8 mouse cellular contexts compared by ENCODE assay signal in the genomic region with DNA sequence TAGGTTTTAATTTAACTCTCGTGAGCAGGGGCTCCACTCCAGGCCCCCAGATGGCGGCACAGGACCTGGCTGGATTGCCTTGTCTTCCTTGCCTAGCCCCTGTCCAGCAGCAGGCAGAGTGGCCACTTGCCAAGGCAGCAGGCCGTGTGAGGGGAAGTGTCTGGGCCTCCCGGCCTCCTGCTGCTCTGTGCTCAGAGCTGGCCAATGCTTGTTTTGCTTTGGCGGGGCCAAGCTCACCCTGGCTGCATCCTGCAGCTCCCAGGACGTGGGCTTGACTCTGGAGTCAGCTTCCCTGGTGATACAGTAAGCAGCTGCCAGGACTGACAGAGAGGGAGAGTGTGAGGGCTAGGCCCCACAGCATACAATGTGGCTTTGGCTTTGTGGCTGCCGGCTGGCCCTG. TPM values are rescaled to one million over a fixed set of nuclear protein-coding genes. Genes with fewer than 3 reads are reported as not detected.
DNase-seq lines count a peak whose midpoint lies in the region; ATAC-seq and TF ChIP-seq lines count a peak whose summit lies in the region.

No protein-coding gene starts in this region.

- H3K27ac ChIP-seq in cerebellum, adult 2 months (ENCODE audit: insufficient read depth, low read length): no peak overlapping the region
- H3K27ac ChIP-seq in forebrain, postnatal 0 days (ENCODE audit: low read depth, low read length): no peak overlapping the region
- no peak overlapping the region for H3K27ac ChIP-seq in liver, embryonic 14.5 days
- H3K27ac ChIP-seq in neural tube, embryonic 15.5 days (replicated peaks): peak overlapping the region; percentile 48

- no peaks in the 10 kb centered on the region for H3K36me3 ChIP-seq in G1E (replicated peaks)
- no peaks in the 10 kb centered on the region for H3K36me3 ChIP-seq in forebrain, postnatal 0 days (ENCODE audit: insufficient read depth)
- H3K36me3 ChIP-seq in liver, embryonic 14.5 days (replicated peaks; ENCODE audit: control insufficient read depth, insufficient read depth, low read depth): no peaks in the 10 kb centered on the region
- no peaks in the 10 kb centered on the region for H3K36me3 ChIP-seq in neural tube, embryonic 15.5 days

- H3K4me1 ChIP-seq in G1E (ENCODE audit: insufficient read depth, low read depth, low read length): peaks cover 79% of the 10 kb centered on the region
- peaks cover 19% of the 10 kb centered on the region for H3K4me1 ChIP-seq in cerebellum, adult 2 months (ENCODE audit: control insufficient read depth, insufficient read depth, low read length)
- H3K4me1 ChIP-seq in forebrain, postnatal 0 days (ENCODE audit: insufficient read depth): peaks cover 8% of the 10 kb centered on the region
- peaks cover 27 to 53% of the 10 kb centered on the region in 2 experiments for H3K4me1 ChIP-seq in liver, embryonic 14.5 days (replicated peaks; ENCODE audit: control insufficient read depth in 2 of 2, insufficient read depth in 2 of 2, low read length in 1 of 2)
- H3K4me1 ChIP-seq in neural tube, embryonic 15.5 days: peaks cover 62% of the 10 kb centered on the region

- DNase-seq in G1E (ENCODE audit: low spot score): no peak
- peak; percentile 79 to 85 for DNase-seq in cerebellum, adult 2 months
- DNase-seq in forebrain, postnatal 0 days: peak; percentile 72
- peak; percentile 91 to 93 for DNase-seq in heart, postnatal 14 days
- peak; percentile 91 to 93 for DNase-seq in kidney, postnatal 4 days
- DNase-seq in liver, embryonic 14.5 days (ENCODE audit: low read depth in 3 of 3, low spot score in 3 of 3): no peak
- DNase-seq in natural killer cell, adult 2 months (ENCODE audit: low spot score in 2 of 2): no peak

- H3K27me3 ChIP-seq in G1E (ENCODE audit: insufficient read depth, low read length): peaks cover 36% of the 10 kb centered on the region
- no peaks in the 10 kb centered on the region for H3K27me3 ChIP-seq in cerebellum, adult 2 months (ENCODE audit: control insufficient read depth, insufficient read depth, low read length)
- H3K27me3 ChIP-seq in forebrain, postnatal 0 days (ENCODE audit: insufficient read depth, low read length): no peaks in the 10 kb centered on the region
- H3K27me3 ChIP-seq in liver, embryonic 14.5 days (ENCODE audit: control insufficient read depth, insufficient read depth, low read length): no peaks in the 10 kb centered on the region
- no peaks in the 10 kb centered on the region for H3K27me3 ChIP-seq in neural tube, embryonic 15.5 days (replicated peaks)

- intact Hi-C loops in heart, postnatal 14 days (cut with DNase I): loop anchor here (2.0 to 5.0 kb wide), 2 partner anchors 65 to 147 kb away; no protein-coding TSS in a partner anchor

- 3% methylated on average over 7 of the region's 7 CpGs for WGBS in cerebellum, adult 2 months
- WGBS in forebrain, postnatal 0 days: 10% methylated on average over 7 of the region's 7 CpGs
- WGBS in liver, embryonic 14.5 days (ENCODE audit: insufficient replicate concordance): 48% methylated on average over 7 of the region's 7 CpGs
- WGBS in neural tube, embryonic 15.5 days: 13% methylated on average over 7 of the region's 7 CpGs

- H3K4me3 ChIP-seq in G1E (ENCODE audit: low read depth, low read length): peak overlapping the region; percentile 38; the same call in 1 of the 2 replicates
- no peak overlapping the region for H3K4me3 ChIP-seq in cerebellum, adult 2 months (replicated peaks; ENCODE audit: insufficient read depth, low read depth, low read length)
- no peak overlapping the region for H3K4me3 ChIP-seq in forebrain, postnatal 0 days (ENCODE audit: low read depth, low read length)
- H3K4me3 ChIP-seq in liver, embryonic 14.5 days (ENCODE audit: insufficient read depth in 1 of 2, low read depth in 2 of 2, low read length in 2 of 2): no peak overlapping the region
- H3K4me3 ChIP-seq in neural tube, embryonic 15.5 days (replicated peaks): no peak overlapping the region

- no peak for TF ChIP-seq POLR2A in cerebellum, adult 2 months (IDR thresholded peaks at IDR 0.05; ENCODE audit: borderline replicate concordance, insufficient read depth, low read length)

- no peak overlapping the region for H3K9ac ChIP-seq in forebrain, postnatal 0 days
- no peak overlapping the region for H3K9ac ChIP-seq in liver, embryonic 14.5 days (replicated peaks)
- H3K9ac ChIP-seq in neural tube, embryonic 15.5 days (replicated peaks): peak overlapping the region; percentile 20; the same call in 1 of the 2 replicates

- no peak overlapping the region for H3K4me2 ChIP-seq in forebrain, postnatal 0 days (ENCODE audit: low read depth)
- H3K4me2 ChIP-seq in liver, embryonic 14.5 days (ENCODE audit: low read depth): no peak overlapping the region
- H3K4me2 ChIP-seq in neural tube, embryonic 15.5 days: 0 out of 2 replicates have a peak overlapping the region, but pooled peaks have one; percentile 22

- no peaks in the 10 kb centered on the region for H3K9me3 ChIP-seq in G1E (replicated peaks)
- no peaks in the 10 kb centered on the region for H3K9me3 ChIP-seq in forebrain, postnatal 0 days (ENCODE audit: low read length)
- no peaks in the 10 kb centered on the region for H3K9me3 ChIP-seq in liver, embryonic 14.5 days (ENCODE audit: control insufficient read depth, low read length)
- H3K9me3 ChIP-seq in neural tube, embryonic 15.5 days (replicated peaks): no peaks in the 10 kb centered on the region

- TF ChIP-seq CTCF in G1E (IDR thresholded peaks at IDR 0.05; ENCODE audit: low read depth, low read length): no peak
- TF ChIP-seq CTCF in cerebellum, adult 2 months (IDR thresholded peaks at IDR 0.05; ENCODE audit: borderline replicate concordance, insufficient read depth, low read depth, low read length): no peak; the same call in 1 of the 2 replicates
- peak; percentile 29; the same call in 1 of the 2 replicates for TF ChIP-seq CTCF in forebrain, postnatal 0 days (IDR thresholded peaks at IDR 0.05; ENCODE audit: low read depth)
- peak; percentile 24; the same call in 1 of the 2 replicates for TF ChIP-seq CTCF in liver, embryonic 14.5 days (IDR thresholded peaks at IDR 0.05; ENCODE audit: low read depth)

- no peak for ATAC-seq in G1E (ENCODE audit: extremely low read depth, insufficient number of reproducible peaks, low FRiP score, poor library complexity, severe bottlenecking)
- ATAC-seq in forebrain, postnatal 0 days: peak; percentile 90
- ATAC-seq in liver, embryonic 14.5 days (ENCODE audit: insufficient read depth): no peak
- ATAC-seq in neural tube, embryonic 15.5 days (ENCODE audit: low FRiP score): peak; percentile 74

- TF ChIP-seq EP300 in liver, embryonic 14.5 days (IDR thresholded peaks at IDR 0.05; ENCODE audit: low read depth): no peak

RNA-seq across cellular contexts. Expression of gene Rxra, which starts 23.3 kb away (rescaled TPM):
- not detected in 2 replicates for total RNA-seq in G1E (2014; fragmentation: Nextera tagmentation)
- total RNA-seq in G1E (2017): 0.05 and 0.06 TPM in 2 replicates
- 0.03 TPM in 1 of 2 replicates, not detected in the other for polyA plus RNA-seq in G1E (2012)
- 14.9 and 17.5 TPM in 2 replicates for polyA plus RNA-seq in cerebellum, adult 2 months (2012; rRNA removed)
- total RNA-seq in forebrain, postnatal 0 days (2014; rRNA removed): 9.4 and 19.3 TPM in 2 replicates
- polyA plus RNA-seq in forebrain, postnatal 0 days (2015; fragmentation: Nextera tagmentation; extraction: Ambion mirVana): 1.7 and 2.1 TPM in 2 replicates
- 10 to 100 TPM; 38.8 to 42.2 TPM for total RNA-seq in heart, postnatal 14 days (2021)
- polyA plus RNA-seq in liver, embryonic 14.5 days (2012; rRNA removed): 7.1 and 7.5 TPM in 2 replicates
- 2.4 and 2.9 TPM in 2 replicates for polyA plus RNA-seq in liver, embryonic 14.5 days (2014; fragmentation: Nextera tagmentation; extraction: Ambion mirVana)
- 3.6 and 5.1 TPM in 2 replicates for polyA plus RNA-seq in neural tube, embryonic 15.5 days (2015; fragmentation: Nextera tagmentation; extraction: Ambion mirVana)

Comparison
In these comparisons a context has a peak if more than half of its experiments do, and no peak if none do; other contexts are left out.
1. ATAC-seq: peak in forebrain, postnatal 0 days (single experiment) and neural tube, embryonic 15.5 days (single experiment); none in G1E (single experiment) and liver, embryonic 14.5 days (single experiment).
2. DNase-seq: peak in cerebellum, adult 2 months (2 of 2), forebrain, postnatal 0 days (single experiment), heart, postnatal 14 days (2 of 2) and kidney, postnatal 4 days (2 of 2); none in G1E (single experiment), liver, embryonic 14.5 days (0 of 3) and natural killer cell, adult 2 months (0 of 2).
3. CTCF ChIP-seq: peak in forebrain, postnatal 0 days (single experiment) and liver, embryonic 14.5 days (single experiment); none in G1E (single experiment) and cerebellum, adult 2 months (single experiment).